In genomic region chr19:5515840-5516777, GRCm38 (mm10) we compare ENCODE assay signal across 14 mouse cellular contexts. TPM values are rescaled to one million over a fixed set of nuclear protein-coding genes. Genes with fewer than 3 reads are reported as not detected.
DNase-seq lines count a peak whose midpoint lies in the region; ATAC-seq and TF ChIP-seq lines count a peak whose summit lies in the region.
"Had no signal": no experiment of that assay in that cellular context is flagged by ENCODE, and none has a peak within 500 bp of the region (broad histone marks: within the 10 kb centered on the region; RNA-seq: fewer than 3 reads in every experiment).

No protein-coding gene starts in this region.

- H3K79me2 ChIP-seq in MEL (ENCODE audit: control insufficient read depth, insufficient read depth, low read length, poor library complexity): peaks cover 2% of the 10 kb centered on the region

- peaks cover 2 to 11% of the 10 kb centered on the region in 2 experiments; a peak in 3 of 4 replicates for H3K4me1 ChIP-seq in MEL (ENCODE audit: control insufficient read depth in 1 of 2, insufficient read depth in 2 of 2, low read length in 2 of 2)
- peaks cover 6% of the 10 kb centered on the region; the same call in 1 of the 2 replicates for H3K4me1 ChIP-seq in intestine, embryonic 14.5 days (replicated peaks; ENCODE audit: control insufficient read depth, insufficient read depth, low read length)
- H3K4me1 ChIP-seq in stomach, postnatal 0 days (replicated peaks; ENCODE audit: control insufficient read depth, insufficient read depth): peaks cover 2% of the 10 kb centered on the region; the same call in 1 of the 2 replicates
- peaks cover 8% of the 10 kb centered on the region for H3K4me1 ChIP-seq in hindbrain, embryonic 12.5 days

- no peak overlapping the region for H3K4me3 ChIP-seq in MEL (ENCODE audit: control insufficient read depth in 1 of 2, insufficient read depth in 1 of 2, low read depth in 2 of 2, low read length in 2 of 2)
- no peak overlapping the region for H3K4me3 ChIP-seq in intestine, embryonic 14.5 days (ENCODE audit: low read depth, low read length)
- H3K4me3 ChIP-seq in stomach, postnatal 0 days (ENCODE audit: low read depth, low read length): no peak overlapping the region
- no peak overlapping the region for H3K4me3 ChIP-seq in hindbrain, embryonic 12.5 days
- H3K4me3 ChIP-seq: heart, embryonic 15.5 days; hindbrain, embryonic 13.5 days; limb, embryonic 10.5 days; neural tube, embryonic 15.5 days had no signal

- TF ChIP-seq EP300 in MEL (IDR thresholded peaks at IDR 0.05; ENCODE audit: low read depth in 1 of 2, low read length in 2 of 2): no peak
- TF ChIP-seq EP300 in stomach, postnatal 0 days (optimal IDR thresholded peaks at IDR 0.05): no peak

- TF ChIP-seq POLR2A in MEL (IDR thresholded peaks at IDR 0.05; ENCODE audit: control insufficient read depth in 1 of 2, insufficient read depth in 1 of 2, low read depth in 1 of 2, low read length in 2 of 2, poor library complexity in 1 of 2): no peak

- TF ChIP-seq CTCF in MEL (IDR thresholded peaks at IDR 0.05 in 2 of 3, conservative IDR thresholded peaks at IDR 0.05 in 1 of 3; ENCODE audit: control insufficient read depth in 1 of 3, insufficient read depth in 1 of 3, low read depth in 2 of 3, low read length in 3 of 3, poor library complexity in 1 of 3, severe bottlenecking in 1 of 3): peak in 2 of 3 experiments; percentile 20 to 45; a peak in 3 of 6 replicates
- TF ChIP-seq CTCF in stomach, postnatal 0 days (IDR thresholded peaks at IDR 0.05; ENCODE audit: low read depth): peak; percentile 50

- TF ChIP-seq RAD21 in MEL (IDR thresholded peaks at IDR 0.05; ENCODE audit: low read depth, low read length): peak; percentile 31

- no peak for ATAC-seq in intestine, embryonic 14.5 days (replicated peaks; ENCODE audit: low FRiP score, low TSS enrichment, low read depth)
- ATAC-seq in stomach, postnatal 0 days (ENCODE audit: low FRiP score, low TSS enrichment): no peak
- ATAC-seq in hindbrain, embryonic 12.5 days (ENCODE audit: low FRiP score): no peak

- H3K9me3 ChIP-seq in MEL (replicated peaks; ENCODE audit: insufficient read depth, low read length): no peaks in the 10 kb centered on the region
- no peaks in the 10 kb centered on the region for H3K9me3 ChIP-seq in intestine, embryonic 14.5 days (ENCODE audit: control insufficient read depth, low read length)
- H3K9me3 ChIP-seq in stomach, postnatal 0 days (ENCODE audit: control insufficient read depth, low read length): no peaks in the 10 kb centered on the region
- H3K9me3 ChIP-seq in hindbrain, embryonic 12.5 days (replicated peaks): no peaks in the 10 kb centered on the region
- H3K9me3 ChIP-seq: heart, embryonic 15.5 days; hindbrain, embryonic 13.5 days; limb, embryonic 10.5 days; neural tube, embryonic 15.5 days had no signal

- DNase-seq in thymus, postnatal 14 days: peak; percentile 24
- DNase-seq in thymus, postnatal 10 days (ENCODE audit: low spot score in 2 of 2): no peak
- DNase-seq in MEL (ENCODE audit: low read depth, low spot score): peak; percentile 61
- DNase-seq in intestine, embryonic 14.5 days (ENCODE audit: low spot score): no peak
- DNase-seq in stomach, postnatal 0 days (ENCODE audit: low spot score): no peak
- no peak for DNase-seq in spleen, postnatal 4 days (ENCODE audit: low spot score in 2 of 2)
- DNase-seq: cerebellum, adult 9-10 months; embryo, embryonic 11 days; thymus, postnatal 36 days had no signal

- 77% methylated on average over 7 of the region's 7 CpGs for WGBS in intestine, embryonic 14.5 days
- 85% methylated on average over 7 of the region's 7 CpGs for WGBS in stomach, postnatal 0 days
- WGBS in hindbrain, embryonic 12.5 days: 79% methylated on average over 7 of the region's 7 CpGs

- no peaks in the 10 kb centered on the region for H3K27me3 ChIP-seq in MEL (ENCODE audit: control insufficient read depth in 1 of 2, insufficient read depth in 2 of 2, low read length in 2 of 2)
- H3K27me3 ChIP-seq in intestine, embryonic 14.5 days (replicated peaks; ENCODE audit: control insufficient read depth, insufficient read depth, low read length): no peaks in the 10 kb centered on the region
- no peaks in the 10 kb centered on the region for H3K27me3 ChIP-seq in stomach, postnatal 0 days (ENCODE audit: control insufficient read depth, insufficient read depth, low read length)
- no peaks in the 10 kb centered on the region for H3K27me3 ChIP-seq in hindbrain, embryonic 12.5 days
- H3K27me3 ChIP-seq: heart, embryonic 15.5 days; hindbrain, embryonic 13.5 days; neural tube, embryonic 15.5 days had no signal

- H3K9ac ChIP-seq in MEL (ENCODE audit: control insufficient read depth, low read depth, low read length, poor library complexity, severe bottlenecking): no peak overlapping the region
- H3K9ac ChIP-seq in intestine, embryonic 14.5 days (ENCODE audit: low read length): no peak overlapping the region
- H3K9ac ChIP-seq in stomach, postnatal 0 days (ENCODE audit: low read length): no peak overlapping the region
- H3K9ac ChIP-seq in hindbrain, embryonic 12.5 days: no peak overlapping the region
- H3K9ac ChIP-seq: heart, embryonic 15.5 days; hindbrain, embryonic 13.5 days; neural tube, embryonic 15.5 days had no signal

- H3K4me2 ChIP-seq in intestine, embryonic 14.5 days (ENCODE audit: low read length): no peak overlapping the region
- no peak overlapping the region for H3K4me2 ChIP-seq in stomach, postnatal 0 days (replicated peaks; ENCODE audit: low read depth)
- no peak overlapping the region for H3K4me2 ChIP-seq in hindbrain, embryonic 12.5 days (replicated peaks)
- H3K4me2 ChIP-seq: heart, embryonic 15.5 days; hindbrain, embryonic 13.5 days; neural tube, embryonic 15.5 days had no signal

- no peak overlapping the region for H3K27ac ChIP-seq in MEL (ENCODE audit: control insufficient read depth, low read depth, low read length)
- 0 out of 2 replicates have a peak overlapping the region, but pooled peaks have one; percentile 6 for H3K27ac ChIP-seq in intestine, embryonic 14.5 days (ENCODE audit: low read depth)
- H3K27ac ChIP-seq in stomach, postnatal 0 days (replicated peaks): no peak overlapping the region
- no peak overlapping the region for H3K27ac ChIP-seq in hindbrain, embryonic 12.5 days
- H3K27ac ChIP-seq: heart, embryonic 15.5 days; hindbrain, embryonic 13.5 days; limb, embryonic 10.5 days; neural tube, embryonic 15.5 days had no signal

- H3K36me3 ChIP-seq in MEL (ENCODE audit: control insufficient read depth in 1 of 2, insufficient read depth in 2 of 2, low read length in 2 of 2): peaks cover 0 to 11% of the 10 kb centered on the region in 2 experiments; a peak in 2 of 4 replicates
- H3K36me3 ChIP-seq in intestine, embryonic 14.5 days (ENCODE audit: control insufficient read depth, insufficient read depth, low read length): no peaks in the 10 kb centered on the region
- H3K36me3 ChIP-seq in stomach, postnatal 0 days (ENCODE audit: control insufficient read depth, insufficient read depth, low read length): no peaks in the 10 kb centered on the region
- H3K36me3 ChIP-seq in hindbrain, embryonic 12.5 days: no peaks in the 10 kb centered on the region
- H3K36me3 ChIP-seq: heart, embryonic 15.5 days; hindbrain, embryonic 13.5 days; limb, embryonic 10.5 days; neural tube, embryonic 15.5 days had no signal

TF ChIP-seq in MEL, 35 proteins besides CTCF, POLR2A, EP300 and RAD21 (continues in another document):
- TF ChIP-seq CHD2 (IDR thresholded peaks at IDR 0.05; ENCODE audit: low read length) (no peak), SMC3 (IDR thresholded peaks at IDR 0.05; ENCODE audit: low read depth, low read length) (peak; percentile 37; the same call in 1 of the 2 replicates)

RNA-seq across cellular contexts. Expression of gene Snx32, which starts 5.8 kb away (rescaled TPM):
- 1.3 and 1.8 TPM in 2 replicates for total RNA-seq in MEL (2012; rRNA removed)
- 1 to 10 TPM in 1 of 2 experiments, not detected in 1; 2.6 TPM for polyA plus RNA-seq in MEL (2012; ENCODE audit: insufficient read depth in 1 of 2, insufficient read length in 2 of 2, low read depth in 1 of 2, low replicate concordance in 2 of 2, missing spikeins in 1 of 2)
- polyA plus RNA-seq in intestine, embryonic 14.5 days (2014; fragmentation: Nextera tagmentation; extraction: Ambion mirVana): 9.4 and 10.8 TPM in 2 replicates
- polyA plus RNA-seq in stomach, postnatal 0 days (2015; fragmentation: Nextera tagmentation; extraction: Ambion mirVana): 2.8 and 3.8 TPM in 2 replicates
- 38.3 and 42.2 TPM in 2 replicates for polyA plus RNA-seq in hindbrain, embryonic 12.5 days (2016; fragmentation: Nextera tagmentation; extraction: Ambion mirVana)

RNA-seq across cellular contexts. Expression of gene 1700020D05Rik, which starts 12.5 kb away (rescaled TPM):
- total RNA-seq in MEL (2012; rRNA removed): 0.19 and 0.23 TPM in 2 replicates
- under 1 TPM in 1 of 2 experiments, not detected in 1; 0.78 TPM for polyA plus RNA-seq in MEL (2012; ENCODE audit: insufficient read depth in 1 of 2, insufficient read length in 2 of 2, low read depth in 1 of 2, low replicate concordance in 2 of 2, missing spikeins in 1 of 2)
- not detected in 2 replicates for polyA plus RNA-seq in intestine, embryonic 14.5 days (2014; fragmentation: Nextera tagmentation; extraction: Ambion mirVana)
- polyA plus RNA-seq in stomach, postnatal 0 days (2015; fragmentation: Nextera tagmentation; extraction: Ambion mirVana): not detected in 2 replicates
- 0.23 and 0.56 TPM in 2 replicates for polyA plus RNA-seq in hindbrain, embryonic 12.5 days (2016; fragmentation: Nextera tagmentation; extraction: Ambion mirVana)
- polyA plus RNA-seq: hindbrain, embryonic 13.5 days; limb, embryonic 10.5 days had no signal

RNA-seq across cellular contexts. Expression of gene Cfl1, which starts 25.9 kb away (rescaled TPM):
- 880 and 979 TPM in 2 replicates for total RNA-seq in MEL (2012; rRNA removed)
- polyA plus RNA-seq in MEL (2012; ENCODE audit: insufficient read depth in 1 of 2, insufficient read length in 2 of 2, low read depth in 1 of 2, low replicate concordance in 2 of 2, missing spikeins in 1 of 2): 1,000 to 10,000 TPM in 1 of 2 experiments, not detected in 1; 2,037 TPM
- 2,844 and 3,105 TPM in 2 replicates for polyA plus RNA-seq in intestine, embryonic 14.5 days (2014; fragmentation: Nextera tagmentation; extraction: Ambion mirVana)
- polyA plus RNA-seq in stomach, postnatal 0 days (2015; fragmentation: Nextera tagmentation; extraction: Ambion mirVana): 1,281 and 1,389 TPM in 2 replicates
- 3,169 and 3,299 TPM in 2 replicates for polyA plus RNA-seq in hindbrain, embryonic 12.5 days (2016; fragmentation: Nextera tagmentation; extraction: Ambion mirVana)

RNA-seq across cellular contexts. Expression of gene Mus81, which starts 27.9 kb away (rescaled TPM):
- 34.3 and 38.9 TPM in 2 replicates for total RNA-seq in MEL (2012; rRNA removed)
- 10 to 100 TPM in 1 of 2 experiments, not detected in 1; 50.5 TPM for polyA plus RNA-seq in MEL (2012; ENCODE audit: insufficient read depth in 1 of 2, insufficient read length in 2 of 2, low read depth in 1 of 2, low replicate concordance in 2 of 2, missing spikeins in 1 of 2)
- 37.0 and 38.3 TPM in 2 replicates for polyA plus RNA-seq in intestine, embryonic 14.5 days (2014; fragmentation: Nextera tagmentation; extraction: Ambion mirVana)
- polyA plus RNA-seq in stomach, postnatal 0 days (2015; fragmentation: Nextera tagmentation; extraction: Ambion mirVana): 18.4 and 18.5 TPM in 2 replicates
- 43.3 and 45.4 TPM in 2 replicates for polyA plus RNA-seq in hindbrain, embryonic 12.5 days (2016; fragmentation: Nextera tagmentation; extraction: Ambion mirVana)

RNA-seq across cellular contexts. Expression of gene Efemp2, which starts 42.4 kb away (rescaled TPM):
- 7.5 and 10.4 TPM in 2 replicates for total RNA-seq in MEL (2012; rRNA removed)
- polyA plus RNA-seq in MEL (2012; ENCODE audit: insufficient read depth in 1 of 2, insufficient read length in 2 of 2, low read depth in 1 of 2, low replicate concordance in 2 of 2, missing spikeins in 1 of 2): 10 to 100 TPM in 1 of 2 experiments, not detected in 1; 17.7 TPM
- 136 and 151 TPM in 2 replicates for polyA plus RNA-seq in intestine, embryonic 14.5 days (2014; fragmentation: Nextera tagmentation; extraction: Ambion mirVana)
- 59.7 and 67.0 TPM in 2 replicates for polyA plus RNA-seq in stomach, postnatal 0 days (2015; fragmentation: Nextera tagmentation; extraction: Ambion mirVana)
- 75.3 and 81.0 TPM in 2 replicates for polyA plus RNA-seq in hindbrain, embryonic 12.5 days (2016; fragmentation: Nextera tagmentation; extraction: Ambion mirVana)

Comparison
In these comparisons a context has a peak if more than half of its experiments do, and no peak if none do; other contexts are left out.
1. DNase-seq: peak in thymus, postnatal 14 days (single experiment) and MEL (single experiment); none in thymus, postnatal 10 days (0 of 2), intestine, embryonic 14.5 days (single experiment), stomach, postnatal 0 days (single experiment) and spleen, postnatal 4 days (0 of 2).